Comparison of ENCODE assay signal across 13 mouse cellular contexts in genomic region chr19:57942281-57942680, GRCm38 (mm10).
"Had no signal": no experiment of that assay in that cellular context is flagged by ENCODE, and none has a peak within 500 bp of the region (broad histone marks: within the 10 kb centered on the region; RNA-seq: fewer than 3 reads in every experiment).

No protein-coding gene starts in this region.

- H3K9ac ChIP-seq: liver, embryonic 15.5 days had no signal

- H3K27ac ChIP-seq: left cerebral cortex, adult 2 months; limb, embryonic 10.5 days; liver, embryonic 15.5 days had no signal

- H3K27me3 ChIP-seq: liver, embryonic 15.5 days had no signal

- ATAC-seq: lung, postnatal 0 days had no signal

- DNase-seq: kidney, adult 11 months; kidney, postnatal 10 days; kidney, postnatal 4 days; lung, adult 2 months; lung, postnatal 36 days; spleen, adult 18-20 months; thymus, adult 18-20 months; thymus, postnatal 14 days had no signal

- H3K4me2 ChIP-seq: liver, embryonic 11.5 days; liver, embryonic 15.5 days had no signal

- H3K9me3 ChIP-seq: limb, embryonic 10.5 days; liver, embryonic 15.5 days had no signal

- H3K4me3 ChIP-seq: left cerebral cortex, adult 2 months; limb, embryonic 10.5 days; liver, embryonic 15.5 days had no signal
